Mouse (Mus musculus) right cerebral cortex, postnatal 4 days (tissue): ENCODE results near the gene Ifi214.
"Not testable (repeated sequence)": the region's sequence is repeated elsewhere in the genome, so short reads cannot be mapped to it uniquely, and the experiment has no call there.

ENCODE experiments used
- DNase-seq: peaks from one replicate; pipeline ENCODE4 v3.0.0-alpha.2; 2022

The Ifi214 gene

GRCm38 (mm10) chr1:173535791-173536190, at the start of gene Ifi214:
Gene Ifi214 (minus strand): TSS chr1:173535957.
- DNase-seq, result not testable (repeated sequence)

- no peak for DNase-seq
Observed at GRCm38 (mm10) chr1:173579921-173580585, 44.3 kb upstream of the Ifi214 start.

DNA sequence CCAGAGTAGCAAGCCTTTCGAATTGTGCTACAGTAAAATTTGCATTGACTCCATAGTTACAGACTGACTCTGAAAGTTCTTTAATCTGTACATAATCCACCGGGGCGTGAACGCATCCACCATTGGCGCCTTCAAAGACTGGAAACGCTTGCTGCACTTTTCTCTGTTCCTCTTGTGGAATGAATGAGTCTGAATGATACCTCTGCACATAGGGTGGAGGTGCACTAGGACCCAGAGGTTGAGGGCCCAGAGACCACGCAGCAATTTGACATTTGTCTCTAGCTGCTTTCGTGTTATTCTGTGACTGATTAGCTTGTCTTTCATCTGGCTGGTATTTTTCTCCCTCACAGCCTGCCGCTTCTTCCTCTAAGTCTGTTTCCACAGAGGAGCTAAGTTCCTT, 43.3 kb upstream of the Ifi214 start:
- DNase-seq, result no peak

DNA sequence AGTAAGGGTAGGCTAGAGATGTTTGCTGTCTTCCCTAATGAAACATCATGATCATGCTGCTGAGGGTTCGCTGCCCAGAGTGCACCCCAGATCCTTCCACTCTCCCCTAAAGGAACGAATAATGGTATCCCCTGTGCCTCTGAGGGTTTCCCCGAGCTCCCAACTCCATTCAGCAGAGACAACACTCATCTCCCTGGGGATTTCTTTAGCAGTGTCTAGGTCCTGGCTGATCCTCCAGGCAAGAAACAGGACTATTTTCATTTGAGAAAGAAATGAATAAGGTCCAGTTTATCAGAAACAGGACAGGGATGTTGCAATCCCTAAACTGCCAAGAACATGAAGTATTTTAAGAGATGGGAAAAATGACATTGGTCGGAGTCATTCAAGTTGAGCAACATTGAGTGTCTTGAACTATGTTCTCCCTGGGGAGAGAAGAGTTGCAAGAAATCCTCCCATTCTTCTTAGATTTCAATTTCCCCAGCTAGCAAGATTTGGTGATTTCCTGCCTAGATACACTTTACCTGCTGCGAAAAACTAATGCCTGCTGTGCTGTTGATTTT, 14.8 kb upstream of the Ifi214 start:
- DNase-seq, result not testable (repeated sequence)

GRCm38 (mm10) chr1:173548798-173549197, 13.0 kb upstream of the Ifi214 start:
- DNase-seq, result not testable (repeated sequence)

DNA sequence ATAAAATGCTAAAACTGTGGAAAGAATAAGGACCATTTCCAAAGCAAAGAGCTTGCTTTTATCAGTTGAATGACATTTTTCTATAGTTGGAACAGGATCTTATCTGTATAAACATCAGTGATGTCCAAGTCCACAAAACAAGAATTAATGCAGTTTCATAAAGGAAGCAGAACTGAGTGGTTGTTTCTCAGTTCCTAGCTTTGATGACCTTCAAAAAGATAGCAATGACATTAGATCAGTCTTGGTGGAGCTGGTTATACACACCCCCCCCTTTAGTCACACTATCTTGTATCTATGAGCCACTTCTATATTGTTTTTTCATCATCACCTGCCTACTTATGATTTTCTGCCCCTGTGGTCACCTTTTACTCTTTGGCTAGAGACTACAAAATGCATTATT, 14.3 kb downstream of the Ifi214 start:
- DNase-seq, result no peak

- DNase-seq, result not testable (repeated sequence)
Observed at GRCm38 (mm10) chr1:173510595-173510994, 25.2 kb downstream of the Ifi214 start.

DNA sequence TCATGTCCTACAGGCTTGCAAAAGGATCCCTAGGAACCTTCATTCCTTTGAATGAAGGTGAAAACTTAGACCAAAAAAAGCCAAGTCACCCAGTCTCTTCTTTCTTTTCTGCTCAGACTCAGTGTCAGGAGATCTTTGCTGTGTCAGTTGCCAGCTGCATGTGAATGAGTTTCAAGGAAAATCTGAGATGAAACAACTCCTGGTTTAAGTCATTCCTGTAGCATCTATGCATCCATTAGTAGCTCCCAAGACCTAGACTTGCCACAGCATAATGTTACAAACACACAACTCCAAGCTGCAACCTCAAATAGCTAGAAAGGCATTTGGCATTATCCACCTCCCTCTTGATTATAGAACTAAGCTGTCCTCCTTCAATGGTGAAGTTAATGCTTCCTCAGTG, 44.3 kb downstream of the Ifi214 start:
- not testable (repeated sequence) for DNase-seq

- DNase-seq, result not testable (repeated sequence)
Observed at GRCm38 (mm10) chr1:173490812-173491480, 44.8 kb downstream of the Ifi214 start, which contains the start of gene Ifi206. Gene Ifi206 (minus strand): TSS chr1:173491041.

- not testable (repeated sequence) for DNase-seq
Observed at GRCm38 (mm10) chr1:173481182-173481574, 54.6 kb downstream of the Ifi214 start.

- DNase-seq, result not testable (repeated sequence)
Observed at GRCm38 (mm10) chr1:173480399-173481181, 55.2 kb downstream of the Ifi214 start.
